Mouse (Mus musculus): ENCODE measurements around the gene Igfbp4. TPM values are rescaled to one million over a fixed set of nuclear protein-coding genes. Genes with fewer than 3 reads are reported as not detected.

Gene Igfbp4
- polyA plus RNA-seq, 1 experiment from 2014 or later: 330 TPM

- Histone ChIP-seq H3K4me3 (no peak within 1 kb of the TSS), H3K4me2 (replicated peaks) (no peak within 1 kb of the TSS)
- 73% methylated on average over 14 of the region's 14 CpGs for WGBS
Observed at GRCm38 (mm10) chr11:99089077-99089601, 48.1 kb downstream of the Igfbp4 start, which contains the start of gene Tns4. Tns4 (minus strand) TSS chr11:99089306.

GRCm38 (mm10) chr11:99090391-99090790 lies 49.3 kb downstream of the Igfbp4 start:
- Histone ChIP-seq H3K9ac (no peak overlapping the region), H3K4me3 (no peak overlapping the region), H3K27me3 (replicated peaks) (no peaks in the 10 kb centered on the region), H3K9me3 (no peaks in the 10 kb centered on the region), H3K4me2 (replicated peaks) (no peak overlapping the region), H3K4me1 (no peaks in the 10 kb centered on the region), H3K36me3 (no peaks in the 10 kb centered on the region), H3K27ac (no peak overlapping the region)
- no peak for ATAC-seq (ENCODE audit: low FRiP score, low read depth)
- 92% methylated on average over 8 of the region's 8 CpGs for WGBS

More at GRCm38 (mm10) chr11:99089077-99089601, 48.1 kb downstream of the Igfbp4 start, which contains the start of gene Tns4:
- Histone ChIP-seq H3K9ac (no peak within 1 kb of the TSS), H3K27ac (no peak within 1 kb of the TSS), H3K27me3 (replicated peaks) (no peaks in the 10 kb centered on the region), H3K4me1 (no peaks in the 10 kb centered on the region), H3K36me3 (no peaks in the 10 kb centered on the region), H3K9me3 (no peaks in the 10 kb centered on the region)
- no peak for ATAC-seq (ENCODE audit: low FRiP score, low read depth)

GRCm38 (mm10) chr11:99091666-99092065 lies 50.6 kb downstream of the Igfbp4 start:
- ATAC-seq (ENCODE audit: low FRiP score, low read depth): no peak
- Histone ChIP-seq H3K9me3 (no peaks in the 10 kb centered on the region), H3K27me3 (replicated peaks) (no peaks in the 10 kb centered on the region), H3K9ac (no peak overlapping the region), H3K36me3 (no peaks in the 10 kb centered on the region), H3K4me3 (no peak overlapping the region), H3K4me2 (replicated peaks) (no peak overlapping the region), H3K4me1 (no peaks in the 10 kb centered on the region), H3K27ac (no peak overlapping the region)
- WGBS: 78% methylated on average over 2 of the region's 2 CpGs

GRCm38 (mm10) chr11:99093740-99094139 lies 52.7 kb downstream of the Igfbp4 start:
- no peak for ATAC-seq (ENCODE audit: low FRiP score, low read depth)
- no peaks in the 10 kb centered on the region for H3K9me3 ChIP-seq
- no peaks in the 10 kb centered on the region for H3K27me3 ChIP-seq (replicated peaks)
- no peaks in the 10 kb centered on the region for H3K4me1 ChIP-seq
- no peak overlapping the region for H3K4me2 ChIP-seq (replicated peaks)
- H3K9ac ChIP-seq: no peak overlapping the region
- H3K36me3 ChIP-seq: no peaks in the 10 kb centered on the region
- H3K4me3 ChIP-seq: no peak overlapping the region
- 90% methylated on average over 7 of the region's 7 CpGs for WGBS
- no peak overlapping the region for H3K27ac ChIP-seq

- Histone ChIP-seq H3K27ac (no peak overlapping the region), H3K4me2 (replicated peaks) (no peak overlapping the region), H3K27me3 (replicated peaks) (no peaks in the 10 kb centered on the region), H3K9ac (no peak overlapping the region), H3K36me3 (no peaks in the 10 kb centered on the region), H3K4me3 (no peak overlapping the region), H3K9me3 (no peaks in the 10 kb centered on the region), H3K4me1 (no peaks in the 10 kb centered on the region)
- 48% methylated on average over 2 of the region's 2 CpGs for WGBS
- ATAC-seq (ENCODE audit: low FRiP score, low read depth): no peak
Observed at GRCm38 (mm10) chr11:99094911-99095676, 54.0 kb downstream of the Igfbp4 start.

GRCm38 (mm10) chr11:99095759-99096158 lies 54.7 kb downstream of the Igfbp4 start:
- Histone ChIP-seq H3K4me1 (no peaks in the 10 kb centered on the region), H3K36me3 (no peaks in the 10 kb centered on the region), H3K4me2 (replicated peaks) (no peak overlapping the region), H3K27me3 (replicated peaks) (no peaks in the 10 kb centered on the region), H3K9ac (no peak overlapping the region), H3K4me3 (no peak overlapping the region), H3K27ac (no peak overlapping the region), H3K9me3 (no peaks in the 10 kb centered on the region)
- ATAC-seq (ENCODE audit: low FRiP score, low read depth): no peak
- WGBS: 67% methylated on average over 4 of the region's 4 CpGs

GRCm38 (mm10) chr11:99096417-99096816 lies 55.4 kb downstream of the Igfbp4 start:
- Histone ChIP-seq H3K36me3 (no peaks in the 10 kb centered on the region), H3K4me1 (no peaks in the 10 kb centered on the region), H3K9me3 (no peaks in the 10 kb centered on the region), H3K9ac (no peak overlapping the region), H3K27me3 (replicated peaks) (no peaks in the 10 kb centered on the region), H3K4me2 (replicated peaks) (no peak overlapping the region), H3K27ac (no peak overlapping the region), H3K4me3 (no peak overlapping the region)
- no peak for ATAC-seq (ENCODE audit: low FRiP score, low read depth)
- 78% methylated on average over 4 of the region's 4 CpGs for WGBS

- Histone ChIP-seq H3K4me1 (no peaks in the 10 kb centered on the region), H3K9ac (no peak overlapping the region), H3K27ac (no peak overlapping the region), H3K4me2 (replicated peaks) (no peak overlapping the region), H3K27me3 (replicated peaks) (no peaks in the 10 kb centered on the region), H3K4me3 (no peak overlapping the region), H3K36me3 (no peaks in the 10 kb centered on the region), H3K9me3 (no peaks in the 10 kb centered on the region)
- WGBS: 81% methylated on average over 8 of the region's 8 CpGs
- no peak for ATAC-seq (ENCODE audit: low FRiP score, low read depth)
Observed at GRCm38 (mm10) chr11:99096996-99097774, 56.1 kb downstream of the Igfbp4 start.

GRCm38 (mm10) chr11:99098924-99099323 lies 57.9 kb downstream of the Igfbp4 start:
- Histone ChIP-seq H3K4me1 (no peaks in the 10 kb centered on the region), H3K4me3 (no peak overlapping the region), H3K27me3 (replicated peaks) (no peaks in the 10 kb centered on the region), H3K4me2 (replicated peaks) (no peak overlapping the region), H3K9me3 (no peaks in the 10 kb centered on the region), H3K27ac (no peak overlapping the region), H3K36me3 (no peaks in the 10 kb centered on the region), H3K9ac (no peak overlapping the region)
- 90% methylated on average over 9 of the region's 9 CpGs for WGBS
- no peak for ATAC-seq (ENCODE audit: low FRiP score, low read depth)

GRCm38 (mm10) chr11:99099516-99099915 lies 58.5 kb downstream of the Igfbp4 start:
- ATAC-seq (ENCODE audit: low FRiP score, low read depth): no peak
- Histone ChIP-seq H3K36me3 (no peaks in the 10 kb centered on the region), H3K27me3 (replicated peaks) (no peaks in the 10 kb centered on the region), H3K4me3 (no peak overlapping the region), H3K9ac (no peak overlapping the region), H3K4me2 (replicated peaks) (no peak overlapping the region), H3K9me3 (no peaks in the 10 kb centered on the region), H3K27ac (no peak overlapping the region), H3K4me1 (no peaks in the 10 kb centered on the region)
- WGBS: 85% methylated on average over 7 of the region's 7 CpGs

- Histone ChIP-seq H3K4me1 (no peaks in the 10 kb centered on the region), H3K27me3 (replicated peaks) (no peaks in the 10 kb centered on the region), H3K4me3 (no peak overlapping the region), H3K9ac (no peak overlapping the region), H3K9me3 (no peaks in the 10 kb centered on the region), H3K27ac (no peak overlapping the region), H3K36me3 (no peaks in the 10 kb centered on the region), H3K4me2 (replicated peaks) (no peak overlapping the region)
- ATAC-seq (ENCODE audit: low FRiP score, low read depth): no peak
- WGBS: 87% methylated on average over 5 of the region's 5 CpGs
Observed at GRCm38 (mm10) chr11:99100215-99100614, 59.2 kb downstream of the Igfbp4 start.

- 85% methylated on average over 8 of the region's 8 CpGs for WGBS
- no peak overlapping the region for H3K9ac ChIP-seq
- no peak overlapping the region for H3K4me2 ChIP-seq (replicated peaks)
- H3K27ac ChIP-seq: no peak overlapping the region
- no peak overlapping the region for H3K4me3 ChIP-seq
- H3K4me1 ChIP-seq: peaks cover 5% of the 10 kb centered on the region
- no peaks in the 10 kb centered on the region for H3K9me3 ChIP-seq
- no peak for ATAC-seq (ENCODE audit: low FRiP score, low read depth)
- H3K36me3 ChIP-seq: no peaks in the 10 kb centered on the region
- no peaks in the 10 kb centered on the region for H3K27me3 ChIP-seq (replicated peaks)
Observed at GRCm38 (mm10) chr11:99101693-99102092, 60.6 kb downstream of the Igfbp4 start.

Data from neural tube, embryonic 12.5 days (tissue).